Mouse (Mus musculus) left cerebral cortex, postnatal 4 days (tissue): ENCODE data around the gene Mageb2. TPM values are rescaled to one million over a fixed set of nuclear protein-coding genes. Genes with fewer than 3 reads are reported as not detected.
"Not testable (repeated sequence)": the region's sequence is repeated elsewhere in the genome, so short reads cannot be mapped to it uniquely, and the experiment has no call there.

Experiments
- DNase-seq: peaks from one replicate; pipeline ENCODE4 v3.0.0-alpha.2; 2022
- intact Hi-C: fragments of 180-260 bp; cut with DNase I; formaldehyde crosslinking; loops from one replicate; pipeline ENCODE4 v1.15.1; 2025
- total RNA-seq, 2 experiments: library from RNA; stranded (reverse); gene quantifications; 2 replicates each; pipeline ENCODE4 v1.2.3; 2021

Gene Mageb2
- total RNA-seq, result not detected

- intact Hi-C loops, DNase-seq: not testable (repeated sequence)
Measured at GRCm38 (mm10) chrX:91331390-91331789, at the start of gene Mageb2. Mageb2 (plus strand) TSS chrX:91331690.

GRCm38 (mm10) chrX:91313256-91313655, 18.2 kb upstream of the Mageb2 start:
- DNase-seq, intact Hi-C loops: not testable (repeated sequence)

Other genes with a start within 250 kb of the Mageb2 start
- gene Gm5072, start 60.8 kb downstream of the Mageb2 start, total RNA-seq, result not detected
- gene Gm8914, start 148.4 kb downstream of the Mageb2 start, total RNA-seq, result not detected
- not detected for gene 1700084M14Rik, start 244.2 kb downstream of the Mageb2 start, total RNA-seq